Mouse (Mus musculus) left cerebral cortex, adult 6 months (tissue): Measurements from ENCODE around the gene Skint5. TPM values are rescaled to one million over a fixed set of nuclear protein-coding genes. Genes with fewer than 3 reads are reported as not detected.

Experiments
- long read RNA-seq, 2 experiments: library from polyadenylated mRNA; unstranded; transcript quantifications; one replicate each; pipeline ENCODE4 v2.0.0; 2019 to 2020
- polyA plus RNA-seq: library from polyadenylated mRNA; unstranded; fragments of <200 nt; fragmentation: Nextera tagmentation; gene quantifications from 2 replicates; pipeline ENCODE4 v1.2.3, GENCODE M21; 2021

The Skint5 gene
- not detected in 2 replicates for polyA plus RNA-seq
- long read RNA-seq, experiment 1, result 0 reads
- long read RNA-seq, experiment 2, result 0 reads

GRCm38 (mm10) chr4:113999403-113999802, at the start of gene Skint5:
Gene Skint5, minus strand, starts transcription at chr4:113999503.

Other genes starting within 250 kb of the Skint5 start
- not detected in 2 replicates for gene Skint11, start 163.9 kb upstream of the Skint5 start, polyA plus RNA-seq